Mouse (Mus musculus) layer of hippocampus, adult 9-11 months (tissue): Measurements from ENCODE around the gene Paqr3.

ENCODE experiments used
- DNase-seq: peaks from one replicate; pipeline ENCODE4 v3.0.0; 2022

Gene Paqr3

DNA sequence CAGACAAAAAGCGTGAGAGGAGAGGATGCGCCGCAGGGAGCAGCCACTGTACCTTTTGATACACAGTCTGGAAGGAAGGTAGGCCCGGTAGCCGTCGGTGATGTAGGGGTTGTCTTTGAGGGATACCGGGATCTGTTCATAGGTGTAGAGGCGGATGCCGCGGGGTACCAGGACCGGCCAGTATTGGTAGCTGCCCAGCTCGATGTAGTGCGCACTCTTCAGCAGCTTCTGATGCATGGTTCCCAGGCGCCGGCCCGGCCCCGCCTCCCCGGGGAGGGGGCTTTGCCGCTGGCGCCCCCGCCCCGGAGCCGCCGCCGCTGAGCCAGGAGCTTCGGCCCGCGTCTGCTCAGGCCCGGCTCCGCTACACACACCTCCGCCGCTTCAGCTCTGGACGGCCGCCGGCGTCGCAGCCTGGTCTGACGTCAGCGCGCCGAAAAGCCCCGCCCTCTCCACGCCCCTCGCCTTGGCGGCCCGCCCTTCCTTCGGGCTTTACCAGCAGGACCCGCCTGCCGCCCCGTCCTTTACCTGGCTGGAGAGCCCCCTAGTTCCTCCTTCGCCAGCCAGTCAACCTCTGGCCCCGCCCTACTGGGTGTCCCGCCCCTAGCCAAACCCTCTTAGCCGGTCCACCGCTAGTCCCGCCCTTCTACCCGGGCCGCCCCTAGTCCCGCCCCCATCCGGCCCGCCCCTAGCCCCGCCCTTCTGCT is at the start of gene Paqr3:
Gene Paqr3, minus strand, starts transcription at position 390 of the 704 bp plus-strand sequence.
- DNase-seq, result peak; percentile 97

DNA sequence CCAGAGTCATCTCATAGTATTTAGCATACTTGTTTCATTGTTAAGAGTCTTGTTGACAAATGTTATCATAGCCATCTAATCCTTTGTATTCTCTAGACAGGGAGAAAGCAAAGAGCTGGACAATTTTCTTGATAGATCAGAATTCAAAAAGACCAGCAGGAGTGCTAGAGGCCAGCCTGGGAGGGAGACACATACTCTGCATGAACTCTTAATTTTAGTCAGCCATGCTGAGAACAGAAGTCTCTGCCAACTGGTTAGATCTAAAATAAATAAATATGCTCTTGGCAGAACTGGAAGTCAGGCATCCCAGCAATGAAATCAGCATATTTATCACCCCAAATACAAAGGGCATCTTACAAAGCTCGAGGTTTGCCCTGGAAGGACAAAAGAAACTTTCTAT is 43.3 kb upstream of the Paqr3 start:
- DNase-seq, result no peak

DNA sequence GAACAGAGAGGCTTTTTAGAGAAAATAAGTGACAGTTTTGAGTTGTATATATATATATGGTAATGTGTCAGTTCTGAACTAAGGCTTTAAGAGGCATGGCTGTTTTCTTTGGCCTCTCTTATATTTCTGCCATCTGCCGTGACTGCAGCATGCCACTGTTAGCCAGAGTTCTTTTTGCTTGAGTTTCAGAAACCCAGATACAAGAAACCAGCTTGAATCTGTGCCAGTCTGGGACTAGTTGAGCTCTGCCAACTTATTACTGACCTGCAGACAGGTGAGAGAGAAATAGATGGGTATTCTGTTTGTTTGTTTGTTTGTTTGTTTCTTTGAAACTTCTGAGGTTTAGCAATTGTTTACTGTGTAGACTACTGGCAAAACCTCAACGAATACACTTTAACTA is 23.9 kb upstream of the Paqr3 start:
- no peak for DNase-seq

DNA sequence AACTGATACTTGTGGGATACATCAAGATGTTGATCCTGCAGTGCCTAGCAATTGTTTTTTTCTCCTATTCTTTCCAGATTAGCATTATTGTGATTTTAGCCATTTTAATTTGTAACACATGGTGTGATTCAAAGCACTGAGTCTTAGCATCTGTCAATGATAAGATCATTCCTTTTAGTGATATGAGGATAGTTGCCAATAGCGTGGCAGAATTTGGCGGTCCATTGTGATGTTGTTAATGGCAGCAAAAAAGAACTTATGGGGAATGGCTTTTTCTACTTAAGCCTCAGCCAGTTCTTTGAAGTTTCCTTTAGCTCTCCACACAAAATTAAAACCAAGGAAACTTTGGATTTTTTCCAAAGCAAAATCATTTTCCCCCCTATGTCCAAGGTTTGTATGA is 18.2 kb upstream of the Paqr3 start:
- peak; percentile 38 for DNase-seq

DNA sequence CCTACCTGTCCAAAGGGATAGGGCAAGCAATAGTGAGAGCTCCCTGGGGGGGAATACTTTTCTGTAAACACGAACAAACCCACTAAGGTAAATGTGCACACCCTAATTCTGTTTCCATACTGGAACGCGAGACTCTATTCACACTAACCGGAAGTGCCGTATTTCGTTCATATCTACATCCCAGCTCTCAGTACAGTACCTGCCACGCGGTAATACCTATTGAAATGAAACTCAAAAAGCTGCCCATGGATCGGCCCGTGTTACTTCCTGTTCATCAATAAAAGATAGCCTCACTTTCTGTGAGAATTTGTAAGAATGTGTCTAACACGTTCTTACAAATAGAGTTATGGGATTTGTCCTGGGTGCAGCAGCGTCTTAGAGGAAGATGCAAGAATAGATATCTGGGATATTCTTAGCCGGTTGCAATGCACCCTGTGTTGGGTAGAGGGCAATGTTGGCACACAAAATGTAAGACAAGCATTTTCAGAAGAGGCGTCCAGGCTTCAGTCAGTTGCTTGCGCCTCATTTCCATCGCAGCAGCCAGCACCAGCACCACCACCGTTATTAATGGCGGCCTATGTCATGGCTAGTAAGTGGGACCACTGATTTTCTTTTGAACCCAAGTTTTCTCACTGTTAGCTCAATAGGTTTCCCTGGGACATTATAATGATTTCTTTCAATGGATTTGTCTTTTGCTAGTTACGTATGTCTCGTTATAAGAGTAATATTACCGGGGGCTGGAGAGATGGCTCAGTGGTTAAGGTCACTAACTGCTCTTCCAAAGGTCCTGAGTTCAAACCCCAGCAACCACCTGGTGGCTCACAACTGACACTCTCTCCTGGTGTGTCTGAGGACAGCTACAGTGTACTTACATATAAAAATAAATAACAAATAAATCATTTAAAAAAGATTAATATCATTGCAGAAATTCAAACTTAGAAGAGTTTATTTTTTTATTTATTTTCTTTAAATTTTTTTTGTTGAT is 17.1 kb upstream of the Paqr3 start:
- DNase-seq, result peak; percentile 45

DNA sequence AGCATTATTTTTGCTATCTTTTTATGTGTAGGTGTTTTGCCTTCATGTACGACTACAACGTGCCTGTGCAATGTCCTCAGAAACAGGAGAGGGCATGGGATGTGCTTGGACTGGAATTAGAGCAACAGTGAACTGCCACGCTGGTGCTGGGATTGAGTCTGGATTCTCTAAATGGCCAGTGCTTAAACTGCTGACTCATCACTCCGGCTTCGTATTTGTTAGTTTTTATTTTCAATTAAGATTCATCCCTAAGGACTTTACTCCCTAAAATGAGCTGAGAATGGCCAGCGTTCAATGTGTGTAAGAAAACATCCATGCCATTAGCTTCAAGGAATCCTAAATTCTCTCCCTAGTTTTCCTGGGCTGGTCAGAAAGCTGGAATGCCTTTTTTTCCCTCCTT is 15.9 kb upstream of the Paqr3 start:
- no peak for DNase-seq

DNA sequence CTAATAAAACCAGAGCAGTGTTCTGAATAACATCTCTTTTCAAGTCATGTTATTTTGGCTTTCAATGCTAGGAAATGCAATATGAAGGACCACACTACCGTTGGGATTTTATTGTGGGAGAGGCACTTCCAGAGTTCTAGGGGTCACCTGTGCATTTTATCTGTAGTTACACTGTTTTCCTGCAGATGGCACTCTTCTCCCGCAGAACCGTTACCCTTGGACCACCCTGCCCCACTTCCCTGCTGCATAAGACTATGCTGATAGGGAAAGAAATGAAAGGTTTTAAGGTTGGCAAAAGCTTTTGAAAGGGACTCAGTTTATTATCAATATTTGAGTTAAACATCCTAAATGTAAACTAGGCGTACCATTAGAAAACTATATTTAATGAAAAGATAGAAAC is 14.6 kb upstream of the Paqr3 start:
- DNase-seq, result no peak

DNA sequence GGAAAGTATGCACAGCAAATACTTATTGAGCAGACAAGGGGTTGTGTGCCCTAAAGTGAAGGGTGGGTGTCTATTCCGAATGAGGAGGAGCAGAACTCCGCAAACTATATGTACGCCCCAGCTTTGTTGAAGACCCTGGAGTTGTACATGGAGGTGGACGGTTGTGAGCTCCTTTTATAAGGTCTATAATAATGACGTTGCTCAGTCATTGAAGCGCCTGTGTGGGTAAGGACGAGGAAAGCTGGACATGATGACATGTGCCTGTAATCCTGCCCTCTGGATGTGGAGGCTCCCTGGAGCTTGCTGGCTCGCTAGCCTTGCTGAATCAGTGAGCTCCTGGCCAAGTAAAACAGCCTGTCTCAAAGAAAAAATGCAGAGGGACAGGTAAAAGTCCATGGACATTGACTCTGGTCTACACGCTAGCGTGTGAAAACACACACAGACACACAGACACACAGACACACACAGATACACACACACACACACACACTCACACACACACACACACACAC is 14.1 kb upstream of the Paqr3 start:
- DNase-seq, result no peak

DNA sequence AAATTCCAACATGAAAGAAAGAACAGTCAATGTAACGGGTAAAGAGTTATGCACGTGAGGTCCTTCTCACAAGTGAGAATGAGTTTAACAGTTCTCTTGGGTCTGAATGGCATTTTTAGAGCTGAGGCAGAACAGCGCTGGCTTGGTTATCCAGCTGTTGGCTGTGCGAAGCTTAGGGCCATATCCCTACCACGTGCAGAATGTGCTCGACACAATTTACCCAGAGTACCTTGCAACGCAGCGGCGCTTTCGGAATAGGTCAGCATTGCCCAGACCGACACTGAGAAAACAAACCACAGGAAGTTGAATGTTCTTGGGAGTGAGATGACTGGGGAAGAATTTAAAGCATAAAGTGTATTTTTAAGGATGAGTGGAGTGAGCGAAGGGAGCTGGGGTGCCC is 13.6 kb upstream of the Paqr3 start:
- no peak for DNase-seq

DNA sequence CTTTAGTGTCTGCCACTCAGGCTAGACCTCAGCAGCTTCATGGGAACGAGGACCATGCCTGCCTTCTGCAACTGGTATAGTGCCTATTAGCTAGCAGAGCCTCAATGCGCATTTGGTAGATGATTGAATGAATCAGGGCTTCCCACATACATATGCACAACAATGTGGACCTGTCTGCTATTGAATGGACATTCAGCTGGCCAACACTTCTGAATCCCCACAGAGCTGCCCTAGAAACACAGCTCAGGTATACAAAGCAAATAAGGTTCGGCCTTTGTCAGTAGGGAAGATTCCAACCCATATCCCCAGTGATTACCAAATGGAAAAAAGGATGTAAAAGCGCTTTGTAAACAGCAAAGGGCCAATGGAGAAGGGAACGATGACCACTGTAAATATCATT is 699 bp downstream of the Paqr3 start:
- DNase-seq, result no peak

DNA sequence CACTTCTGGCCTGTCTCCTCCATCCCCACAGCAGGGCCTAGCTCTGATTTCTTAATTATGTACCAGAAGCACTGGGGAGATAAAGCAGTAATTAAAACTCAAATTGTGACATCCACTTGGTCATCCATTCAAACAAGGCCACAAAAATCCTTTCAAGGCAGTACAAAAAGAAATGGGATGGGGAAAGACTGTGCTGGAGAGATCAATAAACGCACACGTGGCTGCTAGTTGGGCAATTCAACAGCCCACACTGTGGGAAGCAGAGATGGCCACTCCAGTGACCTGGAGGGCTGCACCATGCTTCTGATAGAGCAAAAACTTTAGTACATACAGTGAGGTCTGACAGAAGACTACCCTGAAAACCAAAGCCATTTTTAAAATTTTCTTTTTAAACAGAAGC is 1.3 kb downstream of the Paqr3 start:
- no peak for DNase-seq

DNA sequence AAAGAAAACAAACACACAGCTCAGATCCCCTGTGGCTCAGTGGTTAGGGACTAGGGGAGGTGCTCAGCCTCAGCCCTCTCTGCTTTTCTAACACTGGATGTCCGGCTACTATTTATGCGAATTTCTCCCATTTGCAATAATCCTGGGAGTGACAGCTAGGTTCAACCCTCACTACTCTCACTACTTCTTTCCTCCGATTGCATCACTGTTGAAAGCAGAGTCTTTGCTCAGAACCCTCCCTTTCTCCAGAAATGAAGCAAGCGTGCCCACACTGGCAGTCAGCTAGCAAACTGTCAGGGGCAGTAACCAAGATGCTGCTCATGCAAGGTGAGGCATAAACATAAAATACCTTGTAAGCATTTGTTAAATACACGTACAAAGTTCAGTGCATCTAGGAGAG is 3.1 kb downstream of the Paqr3 start:
- DNase-seq, result no peak

DNA sequence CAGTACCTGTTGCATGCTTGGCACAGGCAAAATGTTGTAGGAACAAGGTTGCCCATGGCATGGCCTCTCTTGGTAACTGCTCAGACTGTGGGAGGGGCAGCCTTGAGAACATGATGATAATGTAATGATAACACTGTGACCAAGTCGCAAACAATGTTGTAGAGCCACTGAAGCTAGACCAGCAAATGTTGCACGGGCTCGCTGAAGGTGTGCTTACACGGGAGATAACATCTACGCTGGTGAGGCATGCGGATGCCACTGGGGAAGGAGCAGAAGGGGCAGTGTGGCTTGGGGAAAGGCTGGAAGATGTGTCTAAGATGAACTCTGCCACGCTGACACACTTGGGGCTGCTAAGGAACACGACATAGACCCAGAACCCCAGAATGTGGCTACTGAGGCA is 11.4 kb downstream of the Paqr3 start:
- DNase-seq, result no peak

DNA sequence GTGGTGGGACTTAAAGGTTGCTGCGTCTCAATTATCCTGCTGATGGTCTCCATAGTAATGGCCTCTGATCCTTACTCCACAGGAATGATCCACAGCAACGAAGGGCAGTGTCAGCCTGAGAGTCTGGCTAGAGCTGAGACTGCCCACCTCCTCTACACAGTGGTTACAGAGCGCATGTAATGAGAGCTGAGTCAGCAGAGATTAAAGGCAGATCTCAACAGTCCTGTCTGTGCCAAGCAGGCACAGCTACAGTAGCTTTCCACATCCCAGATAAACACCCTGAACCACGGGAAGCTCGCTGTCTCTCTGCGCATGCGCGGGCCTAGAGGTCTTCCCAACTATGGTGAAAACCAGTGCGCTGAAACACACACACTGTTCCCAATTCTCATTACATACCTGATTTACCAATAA is 13.8 kb downstream of the Paqr3 start:
- no peak for DNase-seq

DNA sequence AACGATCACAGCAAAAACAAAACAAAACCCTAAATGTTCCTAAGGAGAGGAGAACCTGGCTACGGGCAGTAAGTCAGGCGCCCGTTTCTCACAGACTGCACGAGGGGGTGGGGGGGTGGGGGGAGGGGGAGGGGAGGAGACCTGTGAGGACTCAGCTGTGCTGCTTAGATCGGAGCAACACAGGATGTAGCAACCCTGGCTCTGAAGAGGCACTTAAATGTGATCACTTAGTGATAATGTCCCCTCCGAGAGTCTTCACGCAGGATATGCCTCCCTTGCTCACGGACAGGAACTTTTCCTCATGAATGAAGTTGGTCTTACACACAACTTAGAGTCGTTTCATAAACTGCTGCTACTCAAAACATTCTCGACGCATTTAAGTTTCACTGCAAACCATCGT is 16.1 kb downstream of the Paqr3 start:
- no peak for DNase-seq

DNA sequence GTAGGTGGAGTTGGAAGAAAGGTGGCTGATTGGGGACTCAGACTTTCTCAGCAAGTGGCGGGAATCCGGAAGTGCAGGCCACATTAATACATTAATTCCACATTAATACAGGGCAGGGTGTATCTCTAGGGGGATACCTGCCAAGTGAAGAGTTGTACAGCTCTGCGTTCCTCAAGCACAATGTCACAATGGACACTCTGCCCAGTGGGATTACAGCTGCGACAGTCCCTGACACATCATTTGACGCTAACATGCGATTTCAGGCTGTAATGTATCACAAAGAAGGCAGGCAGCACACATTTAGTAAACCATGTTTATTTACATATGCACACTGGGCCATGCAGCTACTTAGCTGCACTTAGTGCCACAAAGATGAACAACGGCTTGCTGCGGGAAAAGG is 18.4 kb downstream of the Paqr3 start:
- no peak for DNase-seq

DNA sequence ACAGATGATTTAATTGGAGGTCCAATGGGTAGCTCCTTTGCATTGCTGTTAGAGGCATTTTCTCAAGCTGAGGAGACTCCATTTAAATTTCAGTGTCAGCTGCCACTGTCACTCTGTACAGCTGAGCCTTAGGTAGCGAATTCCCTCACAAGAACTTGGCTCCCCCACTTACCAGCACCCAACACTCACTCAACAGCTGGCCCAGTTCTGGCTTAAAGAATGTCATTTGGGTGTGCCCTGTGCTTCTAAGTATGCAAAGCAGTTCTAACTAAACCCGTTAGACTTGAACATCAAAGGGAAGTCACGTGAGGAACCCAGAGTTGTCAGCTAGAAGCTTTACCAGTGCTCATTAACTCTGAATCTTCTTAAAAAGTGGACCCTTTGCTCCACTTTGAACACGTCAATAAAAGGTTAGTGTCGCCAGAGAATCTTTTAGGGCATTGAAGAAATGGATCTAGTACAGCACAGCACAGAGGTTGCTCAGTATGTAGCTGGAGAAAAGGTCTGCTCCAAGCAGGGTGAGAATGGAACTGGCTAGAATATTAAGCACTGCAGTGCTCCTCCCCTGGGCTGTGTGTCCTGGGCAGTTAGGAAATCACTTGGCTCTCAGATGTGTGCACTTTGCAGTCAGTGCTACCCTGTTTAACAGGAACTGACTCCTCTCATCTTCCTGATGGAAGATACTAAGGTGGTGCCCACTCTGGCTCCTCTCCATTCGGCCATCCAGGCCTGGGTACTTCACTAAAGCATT is 21.2 kb downstream of the Paqr3 start:
- DNase-seq, result no peak

DNA sequence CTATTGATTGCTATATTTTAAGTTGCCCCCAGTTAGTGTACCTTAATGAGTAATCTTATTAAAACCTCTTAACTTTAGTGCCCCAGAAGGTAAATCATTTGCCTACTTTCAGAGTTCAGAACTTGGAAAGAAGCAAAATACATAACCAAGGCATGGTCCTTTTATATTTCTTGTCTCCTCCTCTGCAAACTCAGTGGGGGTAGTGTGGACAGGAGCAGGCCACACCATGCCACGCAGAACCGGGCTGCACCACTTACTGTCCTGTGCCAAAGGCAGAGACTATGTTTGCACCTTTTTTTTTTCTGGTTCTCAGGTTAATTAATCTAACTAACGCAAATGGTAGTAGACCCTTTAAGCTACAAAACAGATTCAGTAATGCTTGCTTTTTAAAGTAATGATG is 22.0 kb downstream of the Paqr3 start:
- no peak for DNase-seq

DNA sequence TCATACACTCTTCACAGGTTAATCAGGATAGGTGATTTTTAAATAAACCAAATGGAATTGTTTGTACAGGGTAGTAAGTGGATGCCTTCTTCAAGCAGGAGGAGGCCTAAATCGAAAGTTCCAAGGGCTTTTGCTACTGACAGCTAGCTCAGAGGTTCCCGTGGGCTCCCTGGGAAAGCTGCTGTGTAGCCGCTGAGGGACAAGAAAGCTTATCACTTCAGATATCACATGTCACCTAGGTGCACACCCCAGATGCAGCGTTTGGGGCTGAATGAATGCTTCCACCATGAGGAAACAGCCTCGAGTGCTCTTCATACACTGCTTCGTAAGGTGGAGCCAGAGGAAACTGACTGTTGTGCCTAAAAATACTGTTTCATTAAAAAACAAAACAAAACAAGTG is 23.2 kb downstream of the Paqr3 start:
- DNase-seq, result no peak

DNA sequence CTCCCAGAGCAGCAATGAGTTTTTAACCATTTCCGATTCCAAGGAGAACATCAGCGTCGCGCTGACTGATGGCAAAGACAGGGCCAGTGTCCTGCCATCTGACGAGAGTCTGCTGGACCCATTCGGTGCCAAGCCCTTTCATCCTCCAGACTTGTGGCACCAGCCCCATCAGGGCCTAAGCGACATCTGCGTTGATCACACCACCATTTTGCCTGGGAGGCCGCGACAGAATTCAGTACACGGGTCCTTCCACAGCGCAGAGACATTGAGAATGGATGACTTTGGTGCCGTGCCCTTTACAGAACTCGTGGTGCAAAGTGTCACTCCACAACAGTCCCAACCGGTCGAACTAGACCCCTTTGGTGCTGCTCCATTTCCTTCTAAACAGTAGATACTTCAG is 23.6 kb downstream of the Paqr3 start:
- no peak for DNase-seq

DNA sequence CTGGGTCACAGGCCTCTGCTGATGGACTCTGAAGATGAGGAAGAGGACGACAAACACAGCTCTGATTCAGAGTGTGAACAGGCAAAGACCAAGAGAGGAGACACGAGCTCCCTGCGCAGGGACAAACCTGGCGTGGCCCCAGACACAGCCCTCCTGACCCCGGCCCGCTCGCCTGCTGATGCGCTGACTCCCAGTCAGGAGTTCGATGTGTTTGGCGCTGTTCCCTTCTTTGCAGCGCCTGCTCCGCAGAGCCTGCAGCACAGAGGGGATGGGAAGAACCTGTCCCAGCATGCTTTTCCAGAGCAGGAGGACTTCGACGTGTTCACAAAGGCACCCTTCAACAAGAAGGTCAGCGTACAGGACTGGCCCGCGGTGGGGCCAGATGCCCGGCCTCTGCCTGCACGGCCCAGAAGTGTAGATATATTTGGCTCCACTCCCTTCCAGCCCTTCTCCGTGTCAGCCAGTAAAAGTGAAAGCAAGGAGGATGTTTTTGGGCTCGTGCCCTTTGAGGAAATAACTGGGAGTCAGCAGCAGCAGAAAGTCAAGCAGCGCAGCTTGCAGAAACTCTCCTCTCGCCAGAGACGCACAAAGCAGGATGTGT is 24.3 kb downstream of the Paqr3 start:
- DNase-seq, result no peak

DNA sequence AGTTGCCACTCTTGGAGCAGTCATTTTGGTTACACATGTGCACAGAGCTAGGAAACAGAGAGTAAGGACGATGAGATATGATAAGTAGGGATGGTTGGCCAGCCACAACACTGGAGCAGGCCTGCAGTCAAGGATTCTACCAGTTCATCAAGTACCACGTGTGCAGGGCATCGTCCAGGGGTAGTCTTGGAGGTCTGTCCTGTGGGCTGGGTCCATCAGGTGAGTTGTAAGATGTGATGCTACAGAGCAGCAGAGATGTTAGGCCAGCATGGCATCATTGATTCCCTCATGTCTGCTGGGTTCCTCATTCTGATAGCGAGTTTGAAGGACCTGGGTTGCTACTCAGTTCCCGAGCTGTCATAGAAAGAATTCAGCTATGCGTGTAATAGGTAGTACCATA is 26.3 kb downstream of the Paqr3 start:
- no peak for DNase-seq

DNA sequence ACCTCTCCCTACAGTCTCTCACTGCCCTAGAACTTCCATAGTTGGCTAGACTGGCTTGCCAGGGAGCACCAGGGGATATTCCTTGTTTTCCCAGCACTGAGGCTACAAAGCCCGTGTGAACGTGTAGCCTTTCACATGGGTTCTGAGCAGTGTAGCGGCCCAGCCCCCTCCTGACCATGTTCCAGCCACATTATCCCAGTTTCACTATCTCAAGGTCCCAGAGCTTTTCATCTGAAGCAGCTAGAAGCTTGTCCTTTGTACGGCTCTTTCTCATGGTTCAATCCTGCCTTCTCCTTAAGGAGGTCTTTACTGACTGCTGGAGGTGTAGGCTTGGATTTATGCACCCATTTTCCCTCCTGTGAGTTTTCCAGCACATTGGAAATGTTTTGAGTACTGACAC is 26.9 kb downstream of the Paqr3 start:
- DNase-seq, result no peak
